Mouse (Mus musculus): ENCODE data around the gene Nyap1. TPM values are rescaled to one million over a fixed set of nuclear protein-coding genes. Genes with fewer than 3 reads are reported as not detected.

Nyap1 gene
- total RNA-seq, 2 experiments from 2014 or later = 0.10 to 0.35 TPM

GRCm38 (mm10) chr5:137699080-137699479, 42.3 kb downstream of the Nyap1 start:
- no peak for DNase-seq

- no peak for DNase-seq
Measured at GRCm38 (mm10) chr5:137695930-137696329, 45.5 kb downstream of the Nyap1 start.

GRCm38 (mm10) chr5:137694796-137695195, 46.6 kb downstream of the Nyap1 start:
- DNase-seq = no peak

- DNase-seq = no peak
Measured at GRCm38 (mm10) chr5:137691881-137692280, 49.5 kb downstream of the Nyap1 start.

GRCm38 (mm10) chr5:137690531-137690930, 50.9 kb downstream of the Nyap1 start:
- no peak for DNase-seq

GRCm38 (mm10) chr5:137689974-137690373, 51.4 kb downstream of the Nyap1 start:
- DNase-seq = no peak

- DNase-seq = no peak
Measured at GRCm38 (mm10) chr5:137686127-137686790, 55.1 kb downstream of the Nyap1 start.

GRCm38 (mm10) chr5:137685653-137686052, 55.8 kb downstream of the Nyap1 start:
- DNase-seq = no peak

- peak; percentile 99 for DNase-seq
Measured at GRCm38 (mm10) chr5:137684294-137685123, 56.9 kb downstream of the Nyap1 start, which contains the start of gene Agfg2. Gene Agfg2 (minus strand): TSS chr5:137684726.

GRCm38 (mm10) chr5:137683388-137684293, 57.8 kb downstream of the Nyap1 start:
- no peak for DNase-seq

GRCm38 (mm10) chr5:137682526-137682925, 58.9 kb downstream of the Nyap1 start:
- no peak for DNase-seq

Other genes with a start within 250 kb of the Nyap1 start
- 1 to 10 TPM; 9.7 to 9.9 TPM for gene Pop7, start 239.1 kb downstream of the Nyap1 start, total RNA-seq (2021)
- gene Gigyf1, start 223.1 kb downstream of the Nyap1 start, total RNA-seq (2021) = 10 to 100 TPM; 15.2 to 17.5 TPM
- not detected for gene Epo, start 208.4 kb downstream of the Nyap1 start, total RNA-seq (2021)
- 100 to 1,000 TPM; 129 to 130 TPM for gene Gnb2, start 208.1 kb downstream of the Nyap1 start, total RNA-seq (2021)
- not detected for gene Actl6b, start 188.1 kb downstream of the Nyap1 start, total RNA-seq (2021)
- gene Tfr2, start 171.8 kb downstream of the Nyap1 start, total RNA-seq (2021) = not detected
- gene Mospd3, start 140.5 kb downstream of the Nyap1 start, total RNA-seq (2021) = 10 to 100 TPM; 12.5 to 12.8 TPM
- 100 to 1,000 TPM in 1 of 2 experiments, 10 to 100 TPM in 1; 79.0 to 112 TPM for gene Pcolce, start 127.8 kb downstream of the Nyap1 start, total RNA-seq (2021)
- under 1 TPM; 0.16 to 0.18 TPM for gene Fbxo24, start 112.6 kb downstream of the Nyap1 start, total RNA-seq (2021)
- gene Lrch4, start 112.5 kb downstream of the Nyap1 start, total RNA-seq (2021) = 10 to 100 TPM; 13.9 to 15.4 TPM
- 1 to 10 TPM; 2.9 to 3.9 TPM for gene Gm20605, start 112.4 kb downstream of the Nyap1 start, total RNA-seq (2021)
- gene Sap25, start 100.3 kb downstream of the Nyap1 start, total RNA-seq (2021) = 1 to 10 TPM; 1.8 to 2.7 TPM
- 1 to 10 TPM in 1 of 2 experiments, under 1 TPM in 1; 0.36 to 1.5 TPM for gene Irs3, start 95.9 kb downstream of the Nyap1 start, total RNA-seq (2021)
- 1 to 10 TPM; 3.3 to 4.7 TPM for gene Agfg2, start 56.9 kb downstream of the Nyap1 start, total RNA-seq (2021)
- 10 to 100 TPM; 57.8 to 59.1 TPM for gene Tsc22d4, start 4.1 kb upstream of the Nyap1 start, total RNA-seq (2021)
- gene Ppp1r35, start 37.2 kb upstream of the Nyap1 start, total RNA-seq (2021) = 1 to 10 TPM; 7.1 to 8.9 TPM
- gene Mepce, start 46.0 kb upstream of the Nyap1 start, total RNA-seq (2021) = 10 to 100 TPM; 14.7 to 20.1 TPM
- gene Zcwpw1, start 46.2 kb upstream of the Nyap1 start, total RNA-seq (2021) = under 1 TPM in 1 of 2 experiments, not detected in 1; 0.35 TPM
- gene Pilra, start 94.7 kb upstream of the Nyap1 start, total RNA-seq (2021) = under 1 TPM; 0.13 to 0.40 TPM
- under 1 TPM in 1 of 2 experiments, not detected in 1; 0.88 TPM for gene Pilrb1, start 116.5 kb upstream of the Nyap1 start, total RNA-seq (2021)
- gene Pilrb2, start 130.2 kb upstream of the Nyap1 start, total RNA-seq (2021) = under 1 TPM; 0.28 to 0.54 TPM
- under 1 TPM in 1 of 2 experiments, not detected in 1; 0.08 TPM for gene Cyp3a13, start 180.0 kb upstream of the Nyap1 start, total RNA-seq (2021)
- 1 to 10 TPM; 1.2 to 1.6 TPM for gene Gjc3, start 221.5 kb upstream of the Nyap1 start, total RNA-seq (2021)
- not detected for gene Azgp1, start 239.9 kb upstream of the Nyap1 start, total RNA-seq (2021)

All from gastrocnemius, postnatal 25 days (tissue).